Mouse (Mus musculus): ENCODE results near the gene Pam16. TPM values are rescaled to one million over a fixed set of nuclear protein-coding genes. Genes with fewer than 3 reads are reported as not detected.

Gene Pam16
- 91.0 and 94.8 TPM in 2 replicates for polyA plus RNA-seq (2016; fragmentation: Nextera tagmentation; extraction: Ambion mirVana)

DNA sequence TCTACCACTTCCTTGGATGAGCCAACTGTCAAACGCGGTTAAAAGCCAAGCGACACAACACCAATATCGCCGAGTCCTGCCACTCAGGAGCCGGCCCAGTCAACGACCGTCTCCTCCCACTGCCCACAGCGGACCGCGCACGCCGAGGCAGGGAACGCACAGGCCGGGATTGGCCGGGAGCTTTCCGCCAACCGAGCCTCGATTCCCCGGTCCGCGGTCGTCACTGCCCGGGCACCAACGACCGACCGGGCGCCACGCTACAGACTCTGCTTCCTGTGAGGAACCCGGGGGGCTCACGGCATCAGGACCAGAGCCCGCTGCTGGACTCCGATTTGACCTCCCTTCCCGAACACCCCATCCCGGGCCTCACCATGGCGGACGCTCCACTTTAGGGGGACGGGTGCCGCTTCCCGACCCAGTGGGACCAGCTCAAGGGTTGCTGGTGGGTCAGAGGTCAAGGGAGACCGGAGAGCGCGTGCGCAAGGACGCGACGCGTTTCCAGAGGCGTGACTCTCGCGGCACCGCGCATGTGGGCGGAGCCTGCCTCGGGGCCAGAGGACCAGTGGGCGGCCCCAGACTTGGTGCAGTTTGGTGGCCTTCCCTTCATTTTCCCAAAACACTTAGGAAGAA, at the start of gene Pam16:
Gene Pam16, minus strand, starts transcription at position 508 of the 630 bp plus-strand sequence.
- Histone ChIP-seq H3K4me3 (peak within 1 kb of the TSS; percentile 83), H3K36me3 (peaks cover 15% of the 10 kb centered on the region), H3K27me3 (ENCODE audit: low read depth, poor library complexity, severe bottlenecking) (no peaks in the 10 kb centered on the region), H3K9me3 (replicated peaks) (no peaks in the 10 kb centered on the region), H3K4me1 (peaks cover 23% of the 10 kb centered on the region), H3K27ac (replicated peaks) (peak within 1 kb of the TSS; percentile 89)
- peak; percentile 92 for DNase-seq (ENCODE audit: low spot score)
- WGBS = under 1% methylated on average over 56 of the region's 56 CpGs

DNA sequence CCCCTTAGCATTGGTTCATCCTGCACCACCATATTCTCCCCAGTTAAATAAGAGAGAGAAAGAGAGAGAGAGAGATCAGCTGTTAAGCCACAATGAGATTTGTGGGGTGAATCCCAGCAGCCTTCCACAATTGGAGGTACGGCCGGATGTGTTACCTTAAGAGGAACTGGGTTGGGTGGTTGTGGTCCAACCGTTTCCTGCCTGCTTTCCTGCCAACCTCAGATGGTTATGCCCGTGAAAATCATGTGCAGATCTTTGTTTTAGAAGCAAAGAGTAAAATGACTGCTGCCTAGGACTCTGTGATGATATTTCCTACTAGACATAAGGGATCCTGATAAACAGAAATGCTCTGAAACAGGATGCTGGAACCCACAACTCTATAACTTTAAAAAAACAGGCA, 49.3 kb upstream of the Pam16 start:
- peaks cover 41% of the 10 kb centered on the region for H3K36me3 ChIP-seq
- no peak overlapping the region for H3K27ac ChIP-seq (replicated peaks)
- no peaks in the 10 kb centered on the region for H3K27me3 ChIP-seq (ENCODE audit: low read depth, poor library complexity, severe bottlenecking)
- DNase-seq (ENCODE audit: low spot score) = no peak
- peaks cover 12% of the 10 kb centered on the region for H3K4me1 ChIP-seq
- H3K4me3 ChIP-seq = no peak overlapping the region
- 87% methylated on average over 4 of the region's 4 CpGs for WGBS
- no peaks in the 10 kb centered on the region for H3K9me3 ChIP-seq (replicated peaks)

GRCm38 (mm10) chr16:4670317-4670716, 45.5 kb upstream of the Pam16 start:
- H3K27ac ChIP-seq (replicated peaks) = no peak overlapping the region
- H3K4me1 ChIP-seq = no peaks in the 10 kb centered on the region
- DNase-seq (ENCODE audit: low spot score) = no peak
- peaks cover 51% of the 10 kb centered on the region for H3K36me3 ChIP-seq
- WGBS = 88% methylated on average over 5 of the region's 5 CpGs
- no peaks in the 10 kb centered on the region for H3K9me3 ChIP-seq (replicated peaks)
- H3K4me3 ChIP-seq = no peak overlapping the region
- H3K27me3 ChIP-seq (ENCODE audit: low read depth, poor library complexity, severe bottlenecking) = no peaks in the 10 kb centered on the region

DNA sequence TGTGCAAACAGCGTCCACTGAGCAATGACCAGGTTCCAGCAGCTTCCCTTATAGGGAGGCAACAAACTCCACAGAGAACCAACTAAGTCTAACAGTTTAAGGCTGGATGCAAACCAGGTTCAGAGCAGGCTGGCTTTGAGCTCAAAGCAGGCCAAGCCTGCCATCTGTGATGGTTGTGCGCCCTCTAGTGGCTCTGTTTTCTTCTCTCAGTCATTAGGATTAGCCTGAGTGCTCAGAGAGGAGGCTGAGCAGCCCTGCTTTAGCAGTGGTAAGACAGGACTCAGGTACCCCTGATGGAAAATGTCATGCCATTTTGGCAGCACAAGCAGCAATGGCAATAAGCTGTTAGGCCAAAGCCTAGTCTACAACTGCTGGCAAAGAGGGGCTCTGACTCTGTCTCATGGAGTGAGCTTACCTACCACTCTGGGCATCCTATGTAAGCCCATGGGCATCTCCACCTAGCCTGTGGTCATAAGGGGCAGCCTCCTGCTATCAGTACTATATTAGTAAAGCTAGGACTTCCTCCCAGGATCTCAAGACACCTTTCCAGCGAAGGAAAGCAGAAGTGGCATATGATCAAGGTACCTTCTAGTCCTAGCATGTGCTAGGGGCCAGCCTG, 42.5 kb upstream of the Pam16 start:
- WGBS = 33% methylated on average over 3 of the region's 3 CpGs
- DNase-seq (ENCODE audit: low spot score) = peak; percentile 85
- no peak overlapping the region for H3K27ac ChIP-seq (replicated peaks)
- H3K36me3 ChIP-seq = peaks cover 46% of the 10 kb centered on the region
- no peaks in the 10 kb centered on the region for H3K27me3 ChIP-seq (ENCODE audit: low read depth, poor library complexity, severe bottlenecking)
- no peaks in the 10 kb centered on the region for H3K9me3 ChIP-seq (replicated peaks)
- no peak overlapping the region for H3K4me3 ChIP-seq
- no peaks in the 10 kb centered on the region for H3K4me1 ChIP-seq

- DNase-seq (ENCODE audit: low spot score) = no peak
- WGBS = 95% methylated on average over 2 of the region's 2 CpGs
- Histone ChIP-seq H3K27me3 (ENCODE audit: low read depth, poor library complexity, severe bottlenecking) (no peaks in the 10 kb centered on the region), H3K27ac (replicated peaks) (no peak overlapping the region), H3K4me1 (no peaks in the 10 kb centered on the region), H3K4me3 (no peak overlapping the region), H3K36me3 (peaks cover 54% of the 10 kb centered on the region), H3K9me3 (replicated peaks) (no peaks in the 10 kb centered on the region)
Observed at GRCm38 (mm10) chr16:4665726-4666125, 40.9 kb upstream of the Pam16 start.

- no peaks in the 10 kb centered on the region for H3K9me3 ChIP-seq (replicated peaks)
- no peaks in the 10 kb centered on the region for H3K27me3 ChIP-seq (ENCODE audit: low read depth, poor library complexity, severe bottlenecking)
- no peak for DNase-seq (ENCODE audit: low spot score)
- 89% methylated on average over 2 of the region's 2 CpGs for WGBS
- no peak overlapping the region for H3K27ac ChIP-seq (replicated peaks)
- no peak overlapping the region for H3K4me3 ChIP-seq
- H3K4me1 ChIP-seq = peaks cover 6% of the 10 kb centered on the region
- peaks cover 46% of the 10 kb centered on the region for H3K36me3 ChIP-seq
Observed at GRCm38 (mm10) chr16:4663806-4664205, 39.0 kb upstream of the Pam16 start.

- 70% methylated on average over 2 of the region's 2 CpGs for WGBS
- Histone ChIP-seq H3K9me3 (replicated peaks) (no peaks in the 10 kb centered on the region), H3K27me3 (ENCODE audit: low read depth, poor library complexity, severe bottlenecking) (no peaks in the 10 kb centered on the region), H3K27ac (replicated peaks) (no peak overlapping the region), H3K4me3 (no peak overlapping the region), H3K36me3 (peaks cover 31% of the 10 kb centered on the region), H3K4me1 (peaks cover 16% of the 10 kb centered on the region)
- no peak for DNase-seq (ENCODE audit: low spot score)
Observed at GRCm38 (mm10) chr16:4661605-4662004, 36.8 kb upstream of the Pam16 start.

GRCm38 (mm10) chr16:4659326-4659725, 34.5 kb upstream of the Pam16 start:
- H3K27me3 ChIP-seq (ENCODE audit: low read depth, poor library complexity, severe bottlenecking) = no peaks in the 10 kb centered on the region
- WGBS = 22% methylated on average over 2 of the region's 2 CpGs
- H3K27ac ChIP-seq (replicated peaks) = peak overlapping the region; percentile 65
- no peak overlapping the region for H3K4me3 ChIP-seq
- peaks cover 36% of the 10 kb centered on the region for H3K36me3 ChIP-seq
- no peak for DNase-seq (ENCODE audit: low spot score)
- H3K9me3 ChIP-seq (replicated peaks) = no peaks in the 10 kb centered on the region
- H3K4me1 ChIP-seq = peaks cover 38% of the 10 kb centered on the region

DNA sequence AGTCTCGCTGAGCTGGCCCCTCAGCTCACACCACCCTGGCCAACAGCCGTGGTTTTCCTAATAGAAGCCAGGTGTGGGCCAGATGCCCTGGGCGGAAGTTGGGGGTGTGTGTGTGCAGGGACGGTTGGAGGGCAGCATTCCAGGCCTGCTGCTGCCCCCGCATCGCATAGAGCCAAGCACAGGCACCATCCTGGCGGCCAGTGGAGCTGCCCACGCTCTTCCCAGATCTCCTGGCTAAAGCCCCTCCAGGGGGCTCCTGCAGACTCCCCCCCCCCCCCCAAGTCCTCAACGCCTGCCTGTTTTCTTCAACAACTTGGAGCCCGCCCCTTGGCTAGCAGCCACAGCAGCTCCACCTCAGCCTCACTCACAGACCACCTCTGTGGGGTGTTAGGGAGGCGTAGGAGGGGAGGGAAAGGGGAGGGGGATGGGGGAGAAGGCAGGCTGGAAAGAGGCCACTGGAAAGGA, 34.0 kb upstream of the Pam16 start:
- Histone ChIP-seq H3K4me1 (peaks cover 38% of the 10 kb centered on the region), H3K9me3 (replicated peaks) (no peaks in the 10 kb centered on the region), H3K36me3 (peaks cover 34% of the 10 kb centered on the region), H3K4me3 (peak overlapping the region; percentile 27), H3K27ac (replicated peaks) (peak overlapping the region; percentile 65), H3K27me3 (ENCODE audit: low read depth, poor library complexity, severe bottlenecking) (no peaks in the 10 kb centered on the region)
- peak; percentile 44 for DNase-seq (ENCODE audit: low spot score)
- 26% methylated on average over 11 of the region's 11 CpGs for WGBS

DNA sequence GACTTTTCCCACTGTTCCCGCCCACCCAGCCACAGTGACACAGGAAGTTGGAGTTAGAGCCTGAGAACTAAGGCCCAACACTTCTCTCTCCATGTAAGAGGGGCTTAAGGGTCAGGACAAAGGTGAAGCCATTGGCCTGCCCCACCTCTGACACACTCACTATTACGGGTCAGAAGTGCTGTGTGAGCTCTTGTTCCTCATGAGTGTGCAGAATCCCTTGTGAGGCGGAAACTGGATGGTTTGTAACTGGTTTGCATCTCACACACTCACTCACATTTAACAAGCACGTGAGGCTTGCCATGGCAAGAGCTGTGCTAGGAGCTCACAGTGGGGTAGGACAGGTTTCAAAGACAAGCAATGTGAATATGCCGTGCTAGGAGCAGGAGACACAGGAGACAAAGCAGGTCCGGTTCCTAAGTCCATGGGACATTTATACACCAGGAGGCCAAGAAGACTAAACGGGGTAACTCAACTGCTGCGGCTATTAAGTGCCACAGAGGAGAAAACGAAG, 31.8 kb upstream of the Pam16 start:
- peak overlapping the region; percentile 77 for H3K27ac ChIP-seq (replicated peaks)
- peaks cover 49% of the 10 kb centered on the region for H3K36me3 ChIP-seq

GRCm38 (mm10) chr16:4655764-4656570, 31.2 kb upstream of the Pam16 start:
- DNase-seq (ENCODE audit: low spot score) = peak; percentile 54
- H3K36me3 ChIP-seq = peaks cover 48% of the 10 kb centered on the region
- 26% methylated on average over 11 of the region's 11 CpGs for WGBS
- H3K27me3 ChIP-seq (ENCODE audit: low read depth, poor library complexity, severe bottlenecking) = no peaks in the 10 kb centered on the region
- H3K27ac ChIP-seq (replicated peaks) = peak overlapping the region; percentile 77
- 0 out of 2 replicates have a peak overlapping the region, but pooled peaks have one; percentile 16 for H3K4me3 ChIP-seq
- peaks cover 38% of the 10 kb centered on the region for H3K4me1 ChIP-seq
- H3K9me3 ChIP-seq (replicated peaks) = no peaks in the 10 kb centered on the region

More for the DNA sequence above, 31.8 kb upstream of the Pam16 start:
- 59% methylated on average over 9 of the region's 9 CpGs for WGBS
- no peaks in the 10 kb centered on the region for H3K9me3 ChIP-seq (replicated peaks)
- no peaks in the 10 kb centered on the region for H3K27me3 ChIP-seq (ENCODE audit: low read depth, poor library complexity, severe bottlenecking)
- DNase-seq (ENCODE audit: low spot score) = no peak
- peaks cover 38% of the 10 kb centered on the region for H3K4me1 ChIP-seq
- H3K4me3 ChIP-seq = no peak overlapping the region

- 70% methylated on average over 4 of the region's 4 CpGs for WGBS
- no peak for DNase-seq (ENCODE audit: low spot score)
- Histone ChIP-seq H3K9me3 (replicated peaks) (no peaks in the 10 kb centered on the region), H3K36me3 (peaks cover 46% of the 10 kb centered on the region), H3K4me3 (no peak overlapping the region), H3K27ac (replicated peaks) (peak overlapping the region; percentile 77), H3K4me1 (peaks cover 38% of the 10 kb centered on the region), H3K27me3 (ENCODE audit: low read depth, poor library complexity, severe bottlenecking) (no peaks in the 10 kb centered on the region)
Observed at GRCm38 (mm10) chr16:4655251-4655734, 30.5 kb upstream of the Pam16 start.
